In genomic region chr5:117135869-117136268, GRCm38 (mm10) we compare ENCODE assay signal across 7 mouse cellular contexts. TPM values are rescaled to one million over a fixed set of nuclear protein-coding genes. Genes with fewer than 3 reads are reported as not detected.
DNase-seq lines count a peak whose midpoint lies in the region; ATAC-seq and TF ChIP-seq lines count a peak whose summit lies in the region.

No protein-coding gene starts in this region.

- ATAC-seq in heart, embryonic 13.5 days (ENCODE audit: extremely low read depth, insufficient number of reproducible peaks, low FRiP score, low TSS enrichment) = peak; percentile 27
- peak; percentile 49; the same call in 1 of the 2 replicates for ATAC-seq in midbrain, embryonic 12.5 days (ENCODE audit: low FRiP score, low read depth)

- DNase-seq in CH12.LX (ENCODE audit: extremely low read depth) (no peak), R1 (ENCODE audit: low read depth, low spot score) (peak; percentile 47)
- peak; percentile 55 for DNase-seq in limb, embryonic 10.5 days (ENCODE audit: low spot score)
- DNase-seq in frontal cortex, postnatal 10 days (ENCODE audit: low spot score in 2 of 2) = no peak
- no peak for DNase-seq in layer of hippocampus, postnatal 14 days (ENCODE audit: low spot score in 2 of 2)

- no peak overlapping the region for H3K9ac ChIP-seq in CH12.LX (ENCODE audit: insufficient read depth, low read depth)
- H3K9ac ChIP-seq in heart, embryonic 13.5 days = peak overlapping the region; percentile 63
- no peak overlapping the region for H3K9ac ChIP-seq in midbrain, embryonic 12.5 days (replicated peaks)

- 0 out of 2 replicates have a peak overlapping the region, but pooled peaks have one; percentile 22 for H3K4me2 ChIP-seq in CH12.LX (ENCODE audit: insufficient read depth, low read depth, poor library complexity, severe bottlenecking)
- peak overlapping the region; percentile 62 for H3K4me2 ChIP-seq in heart, embryonic 13.5 days
- no peak overlapping the region for H3K4me2 ChIP-seq in midbrain, embryonic 12.5 days (replicated peaks)

- TF ChIP-seq EP300 in CH12.LX (IDR thresholded peaks at IDR 0.05; ENCODE audit: low read length) = no peak

- peak overlapping the region in 1 of 3 experiments; percentile 17 for H3K4me3 ChIP-seq in CH12.LX (replicated peaks in 1 of 3; ENCODE audit: low read depth in 2 of 3, low read length in 2 of 3, poor library complexity in 1 of 3)
- peak overlapping the region; percentile 21 for H3K4me3 ChIP-seq in heart, embryonic 13.5 days
- peak overlapping the region; percentile 19 for H3K4me3 ChIP-seq in limb, embryonic 10.5 days
- no peak overlapping the region for H3K4me3 ChIP-seq in midbrain, embryonic 12.5 days

- no peak for TF ChIP-seq RAD21 in CH12.LX (IDR thresholded peaks at IDR 0.05; ENCODE audit: low read depth, low read length)

- no peak for TF ChIP-seq POLR2A in CH12.LX (IDR thresholded peaks at IDR 0.05; ENCODE audit: low read depth, low read length)

- peaks cover 25 to 60% of the 10 kb centered on the region in 2 experiments for H3K4me1 ChIP-seq in CH12.LX (ENCODE audit: control insufficient read depth in 1 of 2, insufficient read depth in 2 of 2)
- H3K4me1 ChIP-seq in heart, embryonic 13.5 days = peaks cover 58% of the 10 kb centered on the region
- peaks cover 36% of the 10 kb centered on the region for H3K4me1 ChIP-seq in limb, embryonic 10.5 days
- H3K4me1 ChIP-seq in midbrain, embryonic 12.5 days = peaks cover 17% of the 10 kb centered on the region

- TF ChIP-seq CTCF in CH12.LX (conservative IDR thresholded peaks at IDR 0.05 in 1 of 2, IDR thresholded peaks at IDR 0.05 in 1 of 2; ENCODE audit: low read depth in 2 of 2, low read length in 2 of 2) = no peak

- no peak overlapping the region for H3K27ac ChIP-seq in CH12.LX (ENCODE audit: insufficient read depth, low read depth)
- peak overlapping the region; percentile 80 for H3K27ac ChIP-seq in heart, embryonic 13.5 days (replicated peaks)
- peak overlapping the region; percentile 70 for H3K27ac ChIP-seq in limb, embryonic 10.5 days
- H3K27ac ChIP-seq in midbrain, embryonic 12.5 days (replicated peaks) = peak overlapping the region; percentile 35

- H3K79me2 ChIP-seq in CH12.LX (replicated peaks; ENCODE audit: control insufficient read depth, extremely low read depth, insufficient read depth, poor library complexity, severe bottlenecking) = peaks cover 46% of the 10 kb centered on the region

- no peaks in the 10 kb centered on the region for H3K27me3 ChIP-seq in CH12.LX (replicated peaks)
- no peaks in the 10 kb centered on the region for H3K27me3 ChIP-seq in heart, embryonic 13.5 days (replicated peaks)
- no peaks in the 10 kb centered on the region for H3K27me3 ChIP-seq in limb, embryonic 10.5 days (ENCODE audit: low read depth, poor library complexity, severe bottlenecking)
- no peaks in the 10 kb centered on the region for H3K27me3 ChIP-seq in midbrain, embryonic 12.5 days

- 5% methylated on average over 9 of the region's 9 CpGs for WGBS in heart, embryonic 13.5 days
- WGBS in limb, embryonic 10.5 days = 10% methylated on average over 9 of the region's 9 CpGs
- 39% methylated on average over 9 of the region's 9 CpGs for WGBS in midbrain, embryonic 12.5 days

- H3K9me3 ChIP-seq in CH12.LX (replicated peaks; ENCODE audit: low read length) = no peaks in the 10 kb centered on the region
- no peaks in the 10 kb centered on the region for H3K9me3 ChIP-seq in heart, embryonic 13.5 days
- no peaks in the 10 kb centered on the region for H3K9me3 ChIP-seq in limb, embryonic 10.5 days (replicated peaks)
- H3K9me3 ChIP-seq in midbrain, embryonic 12.5 days = no peaks in the 10 kb centered on the region

- H3K36me3 ChIP-seq in CH12.LX (replicated peaks in 1 of 2; ENCODE audit: control insufficient read depth in 1 of 2, insufficient read depth in 1 of 2, low read length in 1 of 2) = peaks cover 0 to 23% of the 10 kb centered on the region in 2 experiments
- no peaks in the 10 kb centered on the region for H3K36me3 ChIP-seq in heart, embryonic 13.5 days
- H3K36me3 ChIP-seq in limb, embryonic 10.5 days = no peaks in the 10 kb centered on the region
- no peaks in the 10 kb centered on the region for H3K36me3 ChIP-seq in midbrain, embryonic 12.5 days

- in situ Hi-C loops in CH12.LX (cut with MboI; ENCODE audit: low pct_ligation_motif_present, low pct_unique_long_range_greater_than_20kb, low sequenced_read_pairs) = loop anchor here (5.0 kb wide), 1 partner anchor 41 kb away; no protein-coding TSS in a partner anchor

- dilution Hi-C loops in CH12.LX (cut with MboI; ENCODE audit: extremely low pct_ligation_motif_present, extremely low pct_unique_long_range_greater_than_20kb, low sequenced_read_pairs) = no loop called here

TF ChIP-seq in CH12.LX, 34 proteins besides CTCF, POLR2A, EP300 and RAD21:
- no peak for TF ChIP-seq E2F4 (IDR thresholded peaks at IDR 0.05; ENCODE audit: insufficient replicate concordance, low read depth, low read length)
- no peak for TF ChIP-seq POLR2AphosphoS2 (IDR thresholded peaks at IDR 0.05; ENCODE audit: low read depth, low read length)
- no peak for TF ChIP-seq CHD1 (IDR thresholded peaks at IDR 0.05; ENCODE audit: low read depth, low read length)
- TF ChIP-seq IRF4 (IDR thresholded peaks at IDR 0.05; ENCODE audit: low read depth, low read length) = no peak

RNA-seq across cellular contexts. Expression of gene Taok3, which starts 15.9 kb away (rescaled TPM):
- total RNA-seq in CH12.LX (2012; rRNA removed) (17.4 and 18.6 TPM in 2 replicates), CH12.LX (2014; rRNA removed) (7.2 and 8.3 TPM in 2 replicates)
- 34.6 and 35.0 TPM in 2 replicates for polyA plus RNA-seq in CH12.LX (2012; ENCODE audit: insufficient read length, low read depth)
- polyA plus RNA-seq in heart, embryonic 13.5 days (2015; fragmentation: Nextera tagmentation; extraction: Ambion mirVana) = 8.5 and 10.8 TPM in 2 replicates
- polyA plus RNA-seq in limb, embryonic 10.5 days (2016; fragmentation: Nextera tagmentation; extraction: Ambion mirVana) = 5.5 and 6.2 TPM in 2 replicates
- polyA plus RNA-seq in midbrain, embryonic 12.5 days (2016; fragmentation: Nextera tagmentation; extraction: Ambion mirVana) = 28.3 and 28.9 TPM in 2 replicates
- total RNA-seq in layer of hippocampus, postnatal 14 days (2021) = 10 to 100 TPM; 58.2 to 58.9 TPM

RNA-seq across cellular contexts. Expression of gene Suds3, which starts 20.0 kb away (rescaled TPM):
- 54.2 and 64.9 TPM in 2 replicates for total RNA-seq in CH12.LX (2012; rRNA removed)
- total RNA-seq in CH12.LX (2014; rRNA removed) = 68.1 and 70.9 TPM in 2 replicates
- 103 and 134 TPM in 2 replicates for polyA plus RNA-seq in CH12.LX (2012; ENCODE audit: insufficient read length, low read depth)
- polyA plus RNA-seq in heart, embryonic 13.5 days (2015; fragmentation: Nextera tagmentation; extraction: Ambion mirVana) = 49.1 and 49.3 TPM in 2 replicates
- 76.9 and 80.9 TPM in 2 replicates for polyA plus RNA-seq in limb, embryonic 10.5 days (2016; fragmentation: Nextera tagmentation; extraction: Ambion mirVana)
- polyA plus RNA-seq in midbrain, embryonic 12.5 days (2016; fragmentation: Nextera tagmentation; extraction: Ambion mirVana) = 116 and 118 TPM in 2 replicates
- total RNA-seq in layer of hippocampus, postnatal 14 days (2021) = 100 to 1,000 TPM in 1 of 2 experiments, 10 to 100 TPM in 1; 96.6 to 110 TPM

Comparison
In these comparisons a context has a peak if more than half of its experiments do, and no peak if none do; other contexts are left out.
1. DNase-seq: peak in R1 (single experiment) and limb, embryonic 10.5 days (single experiment); none in CH12.LX (single experiment), frontal cortex, postnatal 10 days (0 of 2) and layer of hippocampus, postnatal 14 days (0 of 2).